8 mouse cellular contexts compared by ENCODE assay signal in the genomic region with DNA sequence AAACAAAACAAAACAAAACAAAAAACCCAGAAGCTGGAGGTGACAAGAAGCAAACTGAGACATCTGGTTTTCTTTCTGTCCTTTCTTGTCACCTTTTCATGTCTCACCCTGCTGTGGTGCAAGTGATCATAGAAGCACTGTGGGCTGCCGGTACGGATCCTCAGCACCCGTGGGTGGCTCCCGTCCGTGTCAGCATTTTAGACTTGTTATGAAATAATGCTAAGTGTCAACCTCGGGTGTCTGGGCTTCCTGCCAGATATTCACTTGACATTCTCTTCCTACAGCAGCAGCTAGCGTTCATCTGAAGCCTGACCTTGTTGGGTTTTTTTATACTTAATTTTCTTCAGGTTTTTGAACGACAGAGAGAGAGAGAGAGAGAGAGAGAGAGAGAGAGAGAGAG.
DNase-seq lines count a peak whose midpoint lies in the region; ATAC-seq and TF ChIP-seq lines count a peak whose summit lies in the region.

No protein-coding gene starts in this region.

- no peaks in the 10 kb centered on the region for H3K4me1 ChIP-seq in midbrain, postnatal 0 days (ENCODE audit: insufficient read depth, low read length)
- no peaks in the 10 kb centered on the region for H3K4me1 ChIP-seq in midbrain, embryonic 16.5 days (ENCODE audit: control insufficient read depth, insufficient read depth, low read length)
- no peaks in the 10 kb centered on the region for H3K4me1 ChIP-seq in kidney, postnatal 0 days (replicated peaks; ENCODE audit: insufficient read depth, low read length)
- no peaks in the 10 kb centered on the region for H3K4me1 ChIP-seq in hindbrain, embryonic 13.5 days (replicated peaks)

- H3K4me3 ChIP-seq in midbrain, postnatal 0 days (ENCODE audit: low read depth, low read length) = no peak overlapping the region
- H3K4me3 ChIP-seq in midbrain, embryonic 16.5 days (ENCODE audit: low read depth, low read length) = no peak overlapping the region
- no peak overlapping the region for H3K4me3 ChIP-seq in kidney, postnatal 0 days (replicated peaks; ENCODE audit: low read depth, low read length)
- no peak overlapping the region for H3K4me3 ChIP-seq in hindbrain, embryonic 13.5 days

- TF ChIP-seq CTCF in midbrain, postnatal 0 days (IDR thresholded peaks at IDR 0.05) = no peak
- TF ChIP-seq CTCF in kidney, postnatal 0 days (IDR thresholded peaks at IDR 0.05; ENCODE audit: low read depth) = no peak

- no peaks in the 10 kb centered on the region for H3K9me3 ChIP-seq in midbrain, postnatal 0 days (ENCODE audit: low read length)
- no peaks in the 10 kb centered on the region for H3K9me3 ChIP-seq in midbrain, embryonic 16.5 days (replicated peaks; ENCODE audit: control insufficient read depth, low read length, poor library complexity, severe bottlenecking)
- no peaks in the 10 kb centered on the region for H3K9me3 ChIP-seq in kidney, postnatal 0 days (replicated peaks; ENCODE audit: low read length)
- no peaks in the 10 kb centered on the region for H3K9me3 ChIP-seq in hindbrain, embryonic 13.5 days

- H3K27ac ChIP-seq in midbrain, postnatal 0 days (ENCODE audit: low read depth, low read length) = no peak overlapping the region
- no peak overlapping the region for H3K27ac ChIP-seq in midbrain, embryonic 16.5 days (ENCODE audit: low read length)
- no peak overlapping the region for H3K27ac ChIP-seq in kidney, postnatal 0 days
- no peak overlapping the region for H3K27ac ChIP-seq in hindbrain, embryonic 13.5 days

- 60% methylated on average over 8 of the region's 8 CpGs for WGBS in midbrain, postnatal 0 days
- WGBS in midbrain, embryonic 16.5 days = 74% methylated on average over 8 of the region's 8 CpGs
- 51% methylated on average over 8 of the region's 8 CpGs for WGBS in kidney, postnatal 0 days
- WGBS in hindbrain, embryonic 13.5 days = 73% methylated on average over 8 of the region's 8 CpGs

- H3K4me2 ChIP-seq in midbrain, postnatal 0 days (ENCODE audit: low read depth, low read length, poor library complexity, severe bottlenecking) = no peak overlapping the region
- no peak overlapping the region for H3K4me2 ChIP-seq in midbrain, embryonic 16.5 days (ENCODE audit: low read length)
- H3K4me2 ChIP-seq in kidney, postnatal 0 days (ENCODE audit: low read length) = no peak overlapping the region
- no peak overlapping the region for H3K4me2 ChIP-seq in hindbrain, embryonic 13.5 days

- no peak for ATAC-seq in midbrain, postnatal 0 days (ENCODE audit: low FRiP score)
- ATAC-seq in midbrain, embryonic 16.5 days = no peak
- no peak for ATAC-seq in kidney, postnatal 0 days (replicated peaks; ENCODE audit: low FRiP score, low read depth)
- no peak for ATAC-seq in hindbrain, embryonic 13.5 days (ENCODE audit: low FRiP score)

- H3K36me3 ChIP-seq in midbrain, postnatal 0 days (ENCODE audit: insufficient read depth, low read length) = no peaks in the 10 kb centered on the region
- no peaks in the 10 kb centered on the region for H3K36me3 ChIP-seq in midbrain, embryonic 16.5 days (ENCODE audit: control insufficient read depth, insufficient read depth, low read length)
- no peaks in the 10 kb centered on the region for H3K36me3 ChIP-seq in kidney, postnatal 0 days (ENCODE audit: insufficient read depth, low read length)
- H3K36me3 ChIP-seq in hindbrain, embryonic 13.5 days = no peaks in the 10 kb centered on the region

- H3K27me3 ChIP-seq in midbrain, postnatal 0 days (ENCODE audit: insufficient read depth, low read length) = no peaks in the 10 kb centered on the region
- no peaks in the 10 kb centered on the region for H3K27me3 ChIP-seq in midbrain, embryonic 16.5 days (ENCODE audit: control insufficient read depth, insufficient read depth, low read depth, low read length)
- no peaks in the 10 kb centered on the region for H3K27me3 ChIP-seq in kidney, postnatal 0 days (ENCODE audit: insufficient read depth, low read length)
- no peaks in the 10 kb centered on the region for H3K27me3 ChIP-seq in hindbrain, embryonic 13.5 days

- intact Hi-C loops in gastrocnemius, postnatal 14 days (cut with DNase I; ENCODE audit: low total_unique reads) = no loop called here

- peak; percentile 47 for DNase-seq in midbrain, postnatal 0 days (ENCODE audit: low spot score)
- peak; percentile 45 for DNase-seq in cerebellum, adult 11-12 months
- DNase-seq in kidney, postnatal 0 days (ENCODE audit: low spot score) = peak; percentile 50
- DNase-seq in lung, postnatal 25 days (ENCODE audit: low spot score) = peak; percentile 4
- DNase-seq in gastrocnemius, postnatal 14 days = no peak
- no peak for DNase-seq in gastrocnemius, postnatal 4 days (ENCODE audit: low spot score in 2 of 2)

- H3K9ac ChIP-seq in midbrain, postnatal 0 days (replicated peaks; ENCODE audit: low read length, poor library complexity, severe bottlenecking) = no peak overlapping the region
- no peak overlapping the region for H3K9ac ChIP-seq in midbrain, embryonic 16.5 days (ENCODE audit: low read depth, low read length)
- no peak overlapping the region for H3K9ac ChIP-seq in kidney, postnatal 0 days (ENCODE audit: low read depth, low read length)
- no peak overlapping the region for H3K9ac ChIP-seq in hindbrain, embryonic 13.5 days

Comparison
In these comparisons a context has a peak if more than half of its experiments do, and no peak if none do; other contexts are left out.
1. DNase-seq: peak in midbrain, postnatal 0 days (single experiment), cerebellum, adult 11-12 months (single experiment), kidney, postnatal 0 days (single experiment) and lung, postnatal 25 days (single experiment); none in gastrocnemius, postnatal 14 days (single experiment) and gastrocnemius, postnatal 4 days (0 of 2).